Comparison of ENCODE assay signal across 15 mouse cellular contexts in genomic region chr9:32503423-32503822, GRCm38 (mm10). TPM values are rescaled to one million over a fixed set of nuclear protein-coding genes. Genes with fewer than 3 reads are reported as not detected.
DNase-seq lines count a peak whose midpoint lies in the region; ATAC-seq and TF ChIP-seq lines count a peak whose summit lies in the region.
"Had no signal": no experiment of that assay in that cellular context is flagged by ENCODE, and none has a peak within 500 bp of the region (broad histone marks: within the 10 kb centered on the region; RNA-seq: fewer than 3 reads in every experiment).

No protein-coding gene starts in this region.

- no peak for TF ChIP-seq EP300 in heart, adult 2 months (IDR thresholded peaks at IDR 0.05; ENCODE audit: insufficient read depth, low read depth, low read length)

- 0 out of 2 replicates have a peak, but pooled peaks have one; percentile 1 for TF ChIP-seq POLR2A in heart, adult 2 months (IDR thresholded peaks at IDR 0.05; ENCODE audit: insufficient read depth, low read depth, low read length)
- no peak for TF ChIP-seq POLR2A in spleen, adult 2 months (IDR thresholded peaks at IDR 0.05; ENCODE audit: low read depth, low read length)

- no peak overlapping the region for H3K4me3 ChIP-seq in heart, adult 2 months
- no peak overlapping the region for H3K4me3 ChIP-seq in kidney, embryonic 15.5 days (replicated peaks)
- no peak overlapping the region for H3K4me3 ChIP-seq in spleen, adult 2 months (ENCODE audit: extremely low read depth, insufficient read depth, insufficient read length)
- H3K4me3 ChIP-seq: heart, embryonic 10.5 days; hindbrain, embryonic 13.5 days; midbrain, embryonic 10.5 days; neural tube, embryonic 12.5 days had no signal

- H3K36me3 ChIP-seq in heart, adult 2 months (ENCODE audit: control insufficient read depth, insufficient read depth, low read length), result peaks cover 17% of the 10 kb centered on the region
- no peaks in the 10 kb centered on the region for H3K36me3 ChIP-seq in kidney, embryonic 15.5 days
- no peaks in the 10 kb centered on the region for H3K36me3 ChIP-seq in spleen, adult 2 months (ENCODE audit: control insufficient read depth, insufficient read depth, low read length)
- H3K36me3 ChIP-seq: heart, embryonic 10.5 days; hindbrain, embryonic 13.5 days; midbrain, embryonic 10.5 days; neural tube, embryonic 12.5 days had no signal

- intact Hi-C loops in heart, adult 2 months (cut with DNase I), result loop anchor here (5.0 kb wide), 1 partner anchor 46 kb away; no protein-coding TSS in a partner anchor

- no peak overlapping the region for H3K4me2 ChIP-seq in kidney, embryonic 15.5 days
- H3K4me2 ChIP-seq: hindbrain, embryonic 13.5 days; neural tube, embryonic 12.5 days had no signal

- H3K27ac ChIP-seq in heart, adult 2 months, result peak overlapping the region; percentile 75
- H3K27ac ChIP-seq in kidney, embryonic 15.5 days, result peak overlapping the region; percentile 78
- H3K27ac ChIP-seq in spleen, adult 2 months (ENCODE audit: insufficient read depth, low read length), result peak overlapping the region; percentile 89
- H3K27ac ChIP-seq: heart, embryonic 10.5 days; hindbrain, embryonic 13.5 days; midbrain, embryonic 10.5 days; neural tube, embryonic 12.5 days had no signal

- H3K9me3 ChIP-seq in kidney, embryonic 15.5 days (replicated peaks), result no peaks in the 10 kb centered on the region
- H3K9me3 ChIP-seq: heart, embryonic 10.5 days; hindbrain, embryonic 13.5 days; midbrain, embryonic 10.5 days; neural tube, embryonic 12.5 days had no signal

- H3K9ac ChIP-seq in heart, adult 2 months (ENCODE audit: low read depth, low read length), result no peak overlapping the region
- no peak overlapping the region for H3K9ac ChIP-seq in kidney, embryonic 15.5 days
- H3K9ac ChIP-seq: forebrain, postnatal 0 days; hindbrain, embryonic 13.5 days; neural tube, embryonic 12.5 days had no signal

- no peaks in the 10 kb centered on the region for H3K79me2 ChIP-seq in heart, adult 2 months (replicated peaks; ENCODE audit: control insufficient read depth, insufficient read depth, low read length)

- WGBS in heart, adult 2 months, result 40% methylated on average over 4 of the region's 4 CpGs
- 22% methylated on average over 4 of the region's 4 CpGs for WGBS in kidney, embryonic 15.5 days
- 37% methylated on average over 4 of the region's 4 CpGs for WGBS in spleen, adult 2 months

- no peak for ATAC-seq in kidney, embryonic 15.5 days (replicated peaks; ENCODE audit: low FRiP score)
- ATAC-seq: forebrain, postnatal 0 days had no signal

- H3K4me1 ChIP-seq in heart, adult 2 months (ENCODE audit: control insufficient read depth, insufficient read depth, low read length), result peaks cover 41% of the 10 kb centered on the region
- peaks cover 71% of the 10 kb centered on the region for H3K4me1 ChIP-seq in kidney, embryonic 15.5 days
- peaks cover 78% of the 10 kb centered on the region for H3K4me1 ChIP-seq in spleen, adult 2 months (ENCODE audit: control insufficient read depth, insufficient read depth, insufficient read length)
- H3K4me1 ChIP-seq: neural tube, embryonic 12.5 days had no signal

- no peaks in the 10 kb centered on the region for H3K27me3 ChIP-seq in heart, adult 2 months (ENCODE audit: control insufficient read depth, insufficient read depth, low read length)
- no peaks in the 10 kb centered on the region for H3K27me3 ChIP-seq in kidney, embryonic 15.5 days
- no peaks in the 10 kb centered on the region for H3K27me3 ChIP-seq in spleen, adult 2 months (ENCODE audit: control insufficient read depth, insufficient read depth, low read length)
- H3K27me3 ChIP-seq: hindbrain, embryonic 13.5 days; neural tube, embryonic 12.5 days had no signal

- no peak for DNase-seq in heart, adult 2 months
- no peak for DNase-seq in heart, adult 18-20 months
- no peak for DNase-seq in kidney, postnatal 10 days
- DNase-seq in spleen, adult 2 months (ENCODE audit: low read depth in 1 of 2, low spot score in 2 of 2), result no peak
- no peak for DNase-seq in spleen, postnatal 14 days (ENCODE audit: low spot score in 2 of 2)
- DNase-seq in induced T-regulatory cell, adult 2 months (ENCODE audit: low read depth), result peak; percentile 64
- no peak for DNase-seq in adrenal gland, postnatal 36 days
- DNase-seq: adrenal gland, postnatal 10 days; cerebellum, adult 9-10 months; forebrain, postnatal 0 days had no signal

- no peak for TF ChIP-seq CTCF in heart, adult 2 months (IDR thresholded peaks at IDR 0.05)
- TF ChIP-seq CTCF in spleen, adult 2 months (IDR thresholded peaks at IDR 0.05; ENCODE audit: extremely low read depth, insufficient read depth, insufficient read length, insufficient replicate concordance), result no peak

RNA-seq across cellular contexts. Expression of gene Fli1, which starts 39.2 kb away (rescaled TPM):
- 10 to 100 TPM; 23.5 to 28.2 TPM for total RNA-seq in heart, adult 2 months (2021)
- polyA plus RNA-seq in heart, adult 2 months (2012; rRNA removed), result 14.9 and 17.4 TPM in 2 replicates
- total RNA-seq in heart, adult 18-20 months (2021), result 10 to 100 TPM; 17.1 to 19.3 TPM
- 28.3 and 31.0 TPM in 2 replicates for polyA plus RNA-seq in kidney, embryonic 15.5 days (2015; fragmentation: Nextera tagmentation; extraction: Ambion mirVana)
- polyA plus RNA-seq in spleen, adult 2 months (2012; rRNA removed), result 24.4 and 31.3 TPM in 2 replicates
- 10 to 100 TPM; 15.4 to 15.5 TPM for total RNA-seq in adrenal gland, postnatal 36 days (2021)
